Mouse (Mus musculus) embryonic facial prominence, embryonic 14.5 days (tissue): Measurements from ENCODE around the gene Dnah6. TPM values are rescaled to one million over a fixed set of nuclear protein-coding genes. Genes with fewer than 3 reads are reported as not detected.

Experiments used
- ATAC-seq: fragments of 200-750 bp; cut with Nextera tagmentation; 2 replicates; pipeline ENCODE4 v1.8.0; 2017; ENCODE audit warnings: low read depth, moderate number of reproducible peaks, moderate TSS enrichment
- DNase-seq: peaks from one replicate; pipeline ENCODE4 v3.0.0-alpha.2; 2015; ENCODE audit warnings: low spot score
- H3K27ac ChIP-seq: fragments of 300-500 bp; sonication (generic); replicated peaks from 2 replicates; pipeline ENCODE4 v1.5.1; 2014; ENCODE audit warnings: low read depth, mild to moderate bottlenecking, low read length, moderate library complexity
- H3K27me3 ChIP-seq: fragments of 300-500 bp; sonication (generic); replicated peaks from 2 replicates; pipeline ENCODE4 v1.6.1; 2014; ENCODE audit warnings: low read length; ENCODE audit not compliant: control insufficient read depth, insufficient read depth
- H3K36me3 ChIP-seq: fragments of 300-500 bp; sonication (generic); 2 replicates; pipeline ENCODE4 v1.6.1; 2014; ENCODE audit warnings: low read length, mixed read lengths; ENCODE audit not compliant: control insufficient read depth, insufficient read depth
- H3K4me1 ChIP-seq: fragments of 300-500 bp; sonication (generic); 2 replicates; pipeline ENCODE4 v1.6.1; 2014; ENCODE audit warnings: antibody characterized with exemption, low read length; ENCODE audit not compliant: control insufficient read depth, insufficient read depth
- H3K4me2 ChIP-seq: fragments of 300-500 bp; sonication (generic); 2 replicates; pipeline ENCODE4 v1.6.1; 2014; ENCODE audit warnings: low read depth, mild to moderate bottlenecking, low read length, moderate library complexity, mixed read lengths
- H3K4me3 ChIP-seq: fragments of 300-500 bp; sonication (generic); 2 replicates; pipeline ENCODE4 v1.5.1; 2014; ENCODE audit warnings: low read depth, mild to moderate bottlenecking, low read length
- H3K9ac ChIP-seq: fragments of 300-500 bp; sonication (generic); 2 replicates; pipeline ENCODE4 v1.6.1; 2014; ENCODE audit warnings: low read depth, mild to moderate bottlenecking, low read length, moderate library complexity, mixed read lengths
- H3K9me3 ChIP-seq: fragments of 300-500 bp; sonication (generic); 2 replicates; pipeline ENCODE4 v1.6.1; 2016; ENCODE audit warnings: low read length; ENCODE audit not compliant: control insufficient read depth
- WGBS: fragments of 180-500 bp; shearing (Covaris S2); extraction: QIAGEN DNeasy Blood & Tissue Kit; methylation state at CpG from one replicate; pipeline ENCODE4 v1.1.7; 2014; 5-methylcytosine and 5-hydroxymethylcytosine counted together
- polyA plus RNA-seq: library from polyadenylated mRNA; unstranded; fragments of >200 nt; fragmentation: Nextera tagmentation; extraction: Ambion mirVana; gene quantifications from 2 replicates; pipeline ENCODE4 v1.2.1, GENCODE M21; 2014

Dnah6 gene
- 0.07 and 0.42 TPM in 2 replicates for polyA plus RNA-seq

DNA sequence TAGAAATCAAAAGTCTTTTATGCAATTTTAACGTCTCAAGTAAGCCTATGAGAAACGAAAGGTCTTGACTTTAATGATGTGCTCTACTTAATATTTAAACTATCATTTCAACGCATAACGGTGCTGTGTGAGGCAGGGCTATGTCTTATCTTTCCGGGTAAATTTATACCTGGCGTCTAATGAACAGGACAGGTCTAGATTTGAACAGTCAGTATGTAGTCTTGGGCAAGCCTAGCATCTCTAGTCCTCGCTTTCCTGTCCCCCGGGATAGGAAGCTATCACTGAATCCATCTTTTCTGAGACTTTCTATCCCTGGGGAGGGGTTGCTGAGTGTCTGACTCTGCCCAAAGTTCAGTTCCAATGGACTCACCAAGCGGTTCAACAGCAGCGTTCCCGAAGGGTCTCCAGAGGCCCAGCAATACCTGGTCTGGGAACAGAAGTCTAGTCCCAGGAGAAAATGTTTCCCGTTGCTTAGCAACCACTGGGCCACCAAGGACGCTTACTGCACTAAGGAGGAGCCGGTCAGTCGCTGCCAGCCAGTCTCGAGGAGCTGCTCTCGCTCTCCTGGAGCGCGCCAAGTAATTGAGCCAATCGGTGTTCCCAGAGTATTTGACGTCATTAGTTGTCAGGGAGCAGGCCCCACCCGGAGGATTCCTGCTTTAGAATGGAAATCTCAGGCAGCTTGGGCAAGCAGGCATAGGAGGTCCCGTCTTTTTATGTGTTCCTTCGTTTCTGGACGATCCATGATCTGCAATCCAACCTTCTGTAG, at the start of gene Dnah6:
Dnah6 (minus strand) TSS at position 463 of the 769 bp plus-strand sequence.
- peak within 1 kb of the TSS; percentile 56 for H3K4me2 ChIP-seq
- peaks cover 8% of the 10 kb centered on the region for H3K4me1 ChIP-seq
- no peaks in the 10 kb centered on the region for H3K9me3 ChIP-seq
- ATAC-seq: peak; percentile 99
- H3K27ac ChIP-seq: no peak within 1 kb of the TSS; the same call in 1 of the 2 replicates
- peak; percentile 98 for DNase-seq
- peak within 1 kb of the TSS; percentile 29 for H3K4me3 ChIP-seq
- H3K9ac ChIP-seq: no peak within 1 kb of the TSS
- H3K36me3 ChIP-seq: no peaks in the 10 kb centered on the region
- H3K27me3 ChIP-seq: no peaks in the 10 kb centered on the region
- 28% methylated on average over 25 of the region's 25 CpGs for WGBS

DNA sequence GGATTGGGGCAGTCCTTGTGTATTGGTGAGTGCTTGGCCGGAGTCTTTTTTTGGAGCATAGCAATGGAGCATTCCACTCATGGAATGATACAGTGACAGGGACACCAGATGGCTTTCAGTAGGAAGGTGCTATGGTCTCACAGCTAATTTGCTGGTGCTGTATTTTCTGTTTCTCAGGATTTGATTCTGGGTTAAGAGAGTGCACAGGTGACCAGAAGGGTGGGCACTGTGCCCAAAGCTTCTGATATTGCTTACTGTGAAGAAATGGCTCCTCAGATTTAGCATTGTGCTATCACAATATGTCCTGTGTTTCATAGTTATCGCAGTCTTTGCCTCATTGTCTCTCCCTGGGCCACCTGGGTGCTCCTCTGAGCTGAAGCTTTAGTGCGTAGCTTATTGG, 47.9 kb upstream of the Dnah6 start:
- H3K36me3 ChIP-seq: peaks cover 84% of the 10 kb centered on the region
- H3K4me1 ChIP-seq: no peaks in the 10 kb centered on the region
- H3K27me3 ChIP-seq: no peaks in the 10 kb centered on the region
- H3K9me3 ChIP-seq: no peaks in the 10 kb centered on the region
- no peak overlapping the region for H3K4me3 ChIP-seq
- 95% methylated on average over 3 of the region's 3 CpGs for WGBS
- no peak overlapping the region for H3K9ac ChIP-seq
- no peak overlapping the region for H3K27ac ChIP-seq
- DNase-seq: no peak
- ATAC-seq: no peak
- no peak overlapping the region for H3K4me2 ChIP-seq

DNA sequence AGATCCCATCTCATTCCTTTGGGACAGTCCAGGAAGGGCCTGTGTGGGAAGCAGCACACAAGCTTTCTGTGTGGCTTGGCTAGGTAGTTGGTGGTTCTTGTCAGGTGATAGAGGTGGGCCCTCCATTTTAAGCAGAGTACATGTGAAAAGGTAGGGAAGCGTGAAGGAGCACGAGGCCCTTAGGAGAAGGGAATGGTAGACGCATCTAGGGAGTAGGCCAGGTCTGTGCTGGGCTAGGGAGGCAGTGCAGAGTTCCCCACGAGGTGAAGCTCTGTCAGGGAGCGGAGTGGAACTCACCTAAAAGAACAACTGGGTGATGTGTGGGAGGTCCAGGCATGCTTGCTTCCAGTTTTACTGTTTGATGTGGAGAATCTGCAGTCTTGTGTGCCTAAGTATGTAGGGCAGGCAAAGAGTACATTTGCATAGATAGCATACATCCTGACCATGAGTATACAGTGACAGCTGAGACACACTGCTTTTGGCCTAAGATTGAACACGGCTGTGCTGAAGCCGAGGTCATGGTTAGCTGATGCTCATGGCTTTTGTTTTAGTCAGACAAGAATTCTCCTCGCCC, 46.4 kb upstream of the Dnah6 start:
- Histone ChIP-seq H3K9me3 (no peaks in the 10 kb centered on the region), H3K27me3 (no peaks in the 10 kb centered on the region), H3K27ac (no peak overlapping the region), H3K4me2 (no peak overlapping the region), H3K36me3 (peaks cover 84% of the 10 kb centered on the region), H3K9ac (no peak overlapping the region), H3K4me1 (no peaks in the 10 kb centered on the region), H3K4me3 (no peak overlapping the region)
- no peak for ATAC-seq
- no peak for DNase-seq
- WGBS: 94% methylated on average over 8 of the region's 8 CpGs

DNA sequence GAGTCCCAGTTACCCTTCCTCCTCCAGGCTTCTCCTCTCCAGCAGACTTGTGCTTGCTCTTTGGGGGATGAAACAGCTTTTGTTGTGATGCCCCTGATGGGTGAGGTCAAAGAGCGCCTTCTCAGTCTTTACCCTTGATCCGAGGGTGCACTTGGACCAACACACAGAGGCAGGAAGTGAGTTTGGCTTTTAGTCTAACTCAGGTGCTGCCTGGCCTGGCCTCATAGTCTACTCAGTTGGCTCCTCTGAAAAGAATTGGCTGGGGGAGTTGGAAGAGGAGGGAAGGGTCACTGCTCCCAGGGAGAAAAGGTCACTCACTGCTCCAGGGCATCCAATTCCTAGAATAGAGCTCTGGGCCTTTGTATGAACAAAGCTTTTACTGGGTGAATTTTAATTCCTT, 43.4 kb upstream of the Dnah6 start:
- Histone ChIP-seq H3K36me3 (peaks cover 83% of the 10 kb centered on the region), H3K4me3 (no peak overlapping the region), H3K27ac (no peak overlapping the region), H3K27me3 (no peaks in the 10 kb centered on the region), H3K4me2 (no peak overlapping the region), H3K4me1 (no peaks in the 10 kb centered on the region), H3K9ac (no peak overlapping the region), H3K9me3 (no peaks in the 10 kb centered on the region)
- DNase-seq (no peak), ATAC-seq (no peak)
- 42% methylated on average over 2 of the region's 2 CpGs for WGBS

DNA sequence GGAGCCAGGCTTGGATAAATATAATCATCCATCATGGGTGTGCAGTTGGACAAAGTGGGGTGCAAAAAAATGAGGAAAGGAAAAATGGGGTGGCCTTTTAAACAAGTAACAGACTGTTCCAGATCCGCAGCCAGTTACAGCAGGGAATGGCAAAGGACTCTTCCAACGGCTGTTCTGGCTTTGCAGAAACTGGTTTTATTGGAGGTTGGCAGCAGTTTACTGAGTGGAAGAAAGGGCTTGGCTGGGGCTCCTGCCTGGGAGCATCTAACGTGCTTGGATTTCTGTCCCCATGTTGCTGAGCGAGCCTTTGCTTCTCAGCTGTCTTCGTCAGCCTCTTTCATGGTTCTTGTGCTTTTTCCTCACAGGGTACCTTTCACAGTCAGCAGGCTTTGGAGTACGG, 38.7 kb upstream of the Dnah6 start:
- Histone ChIP-seq H3K9me3 (no peaks in the 10 kb centered on the region), H3K4me1 (no peaks in the 10 kb centered on the region), H3K36me3 (peaks cover 81% of the 10 kb centered on the region), H3K27ac (no peak overlapping the region), H3K27me3 (no peaks in the 10 kb centered on the region), H3K4me3 (no peak overlapping the region), H3K9ac (no peak overlapping the region), H3K4me2 (no peak overlapping the region)
- ATAC-seq (no peak), DNase-seq (no peak)
- WGBS: 90% methylated on average over 6 of the region's 6 CpGs

DNA sequence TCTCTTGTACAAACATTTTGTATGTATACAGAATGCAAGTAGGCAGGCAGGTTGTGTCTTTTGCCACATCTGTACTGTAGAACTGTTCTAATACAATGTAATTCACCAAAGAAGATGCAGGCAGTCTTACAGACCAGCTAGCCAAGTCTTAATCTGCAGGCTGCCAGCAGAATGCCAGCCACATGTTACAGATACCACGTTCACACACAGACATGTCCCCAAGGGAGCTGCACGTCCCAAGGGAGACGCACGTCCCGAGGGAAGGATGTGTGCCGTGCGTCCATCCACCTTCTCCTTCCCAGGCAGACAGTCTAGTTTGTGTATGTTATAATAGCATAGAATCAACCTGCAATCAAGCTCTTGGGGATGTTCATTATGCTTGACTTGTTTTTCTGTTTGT, 35.6 kb upstream of the Dnah6 start:
- no peak for ATAC-seq
- 83% methylated on average over 7 of the region's 7 CpGs for whole genome bisulfite sequencing
- H3K4me2 ChIP-seq: no peak overlapping the region
- H3K27ac ChIP-seq: no peak overlapping the region
- peaks cover 55% of the 10 kb centered on the region for H3K36me3 ChIP-seq
- no peaks in the 10 kb centered on the region for H3K9me3 ChIP-seq
- H3K4me1 ChIP-seq: no peaks in the 10 kb centered on the region
- no peaks in the 10 kb centered on the region for H3K27me3 ChIP-seq
- no peak for DNase-seq
- H3K9ac ChIP-seq: no peak overlapping the region
- H3K4me3 ChIP-seq: no peak overlapping the region

DNA sequence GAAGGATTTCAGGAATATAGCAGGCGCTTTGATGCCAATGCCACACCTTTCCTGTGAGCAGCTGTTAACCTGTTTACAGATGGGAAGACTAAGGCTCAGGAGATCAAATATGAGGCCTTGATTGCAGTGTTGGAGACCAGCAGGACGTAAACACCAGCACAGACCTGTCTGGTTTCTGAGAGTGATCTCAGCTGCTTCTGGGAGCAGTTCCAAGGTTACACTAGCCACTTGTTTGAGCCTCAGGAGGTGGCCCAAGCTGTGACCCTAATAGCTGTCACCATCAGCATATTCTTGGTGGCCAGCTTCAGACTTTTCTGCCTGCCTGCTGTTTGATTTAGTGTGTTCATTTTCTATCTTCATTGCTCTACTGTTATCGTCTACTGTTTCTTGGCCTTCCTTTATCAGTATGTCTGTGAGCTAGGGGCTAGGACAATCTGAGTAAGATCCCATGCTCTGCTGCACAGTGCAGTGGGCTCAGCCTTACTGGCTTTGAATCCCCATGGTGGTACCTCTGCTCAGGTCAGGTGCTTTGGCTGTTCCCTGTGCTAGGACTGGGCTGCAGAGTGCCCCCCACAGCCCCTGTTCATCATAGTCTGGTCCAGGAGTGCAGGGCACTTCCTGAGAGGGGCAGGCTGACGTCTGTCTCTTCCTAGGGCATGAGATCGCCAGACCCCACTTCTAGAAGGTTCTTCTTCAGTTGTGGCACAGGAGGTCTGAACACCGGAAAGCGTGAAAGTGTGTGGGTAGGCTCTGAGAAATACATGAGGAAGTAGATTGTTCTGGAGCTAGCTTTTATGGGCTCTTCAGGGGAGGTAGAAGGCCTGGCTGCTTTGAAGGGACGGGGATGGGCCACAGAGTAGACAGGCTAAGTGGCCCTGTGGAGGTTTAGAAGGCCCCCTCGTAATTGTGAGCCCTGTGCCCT, 33.1 kb upstream of the Dnah6 start:
- Histone ChIP-seq H3K9me3 (no peaks in the 10 kb centered on the region), H3K27me3 (no peaks in the 10 kb centered on the region), H3K4me3 (no peak overlapping the region), H3K9ac (no peak overlapping the region), H3K36me3 (peaks cover 32% of the 10 kb centered on the region), H3K4me1 (peaks cover 5% of the 10 kb centered on the region; the same call in 1 of the 2 replicates), H3K4me2 (no peak overlapping the region), H3K27ac (no peak overlapping the region)
- DNase-seq (no peak), ATAC-seq (no peak)
- 81% methylated on average over 9 of the region's 9 CpGs for WGBS

DNA sequence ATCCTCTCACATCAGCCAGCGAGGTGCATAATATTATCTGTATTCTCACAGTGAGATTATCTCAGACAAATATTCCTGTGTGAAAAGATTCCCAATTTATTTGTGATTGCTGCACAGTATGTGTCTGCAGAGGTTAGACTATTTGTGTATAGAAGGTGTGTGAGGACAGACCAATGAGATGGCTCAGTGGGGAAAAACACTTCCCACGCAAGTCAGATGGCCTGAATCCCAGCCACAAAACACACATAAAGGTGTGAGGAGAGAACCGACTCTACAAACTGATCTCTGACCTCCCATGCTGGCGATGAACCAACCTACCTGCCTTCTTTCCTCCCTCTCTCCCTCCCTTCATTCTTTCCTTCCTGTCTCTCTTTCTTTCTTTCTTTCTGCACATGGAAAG, 32.1 kb upstream of the Dnah6 start:
- peaks cover 5% of the 10 kb centered on the region for H3K4me1 ChIP-seq
- WGBS: 83% methylated on average over 4 of the region's 4 CpGs
- DNase-seq (no peak), ATAC-seq (no peak)
- H3K9ac ChIP-seq: no peak overlapping the region
- peaks cover 22% of the 10 kb centered on the region for H3K36me3 ChIP-seq
- no peaks in the 10 kb centered on the region for H3K27me3 ChIP-seq
- H3K27ac ChIP-seq: no peak overlapping the region
- H3K4me2 ChIP-seq: no peak overlapping the region
- no peak overlapping the region for H3K4me3 ChIP-seq
- no peaks in the 10 kb centered on the region for H3K9me3 ChIP-seq
